Mouse (Mus musculus): ENCODE measurements around the gene Ndnf. TPM values are rescaled to one million over a fixed set of nuclear protein-coding genes. Genes with fewer than 3 reads are reported as not detected.
A peak's percentile ranks its signal among the peaks of the same experiment; 100 is the strongest.

Gene Ndnf
- 0.43 TPM in 1 of 2 replicates, not detected in the other for polyA plus RNA-seq (2011; ENCODE audit: insufficient read depth, insufficient read length, low read depth, missing spikeins)

DNA sequence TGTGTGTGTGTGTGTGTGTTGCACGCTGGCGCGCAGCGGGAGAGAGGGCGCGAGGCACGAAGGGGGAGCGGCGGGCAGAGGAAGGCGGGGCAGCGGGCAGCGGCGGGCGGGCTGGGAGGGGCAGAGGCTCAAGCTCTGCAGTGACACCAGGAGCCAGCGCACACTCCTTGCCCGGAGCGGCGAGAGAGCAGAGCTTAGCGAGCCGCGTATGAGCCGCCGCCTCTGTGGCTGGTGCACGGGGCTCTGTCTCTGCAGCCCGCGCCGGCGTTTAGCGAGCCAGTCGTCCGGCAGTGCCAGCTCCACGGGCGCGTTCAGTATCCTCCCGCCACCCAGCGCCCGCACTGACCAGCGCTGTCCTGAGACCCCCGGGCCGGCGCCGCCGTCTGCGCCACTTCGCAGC lies at the start of gene Ndnf:
Gene Ndnf (plus strand): TSS at position 140 of the 400 bp plus-strand sequence.
- H3K9ac ChIP-seq (ENCODE audit: low read depth, poor library complexity, severe bottlenecking) = peak within 1 kb of the TSS; percentile 31; the same call in 1 of the 2 replicates
- H3K27ac ChIP-seq (ENCODE audit: insufficient read depth, low read length) = no peak within 1 kb of the TSS
- no peaks in the 10 kb centered on the region for H3K36me3 ChIP-seq (ENCODE audit: control insufficient read depth, insufficient read depth, low read length, poor library complexity, severe bottlenecking)
- H3K27me3 ChIP-seq (ENCODE audit: control insufficient read depth, insufficient read depth, low read length, poor library complexity, severe bottlenecking) = peaks cover 16% of the 10 kb centered on the region
- H3K4me1 ChIP-seq (ENCODE audit: control insufficient read depth, insufficient read depth, low read length) = no peaks in the 10 kb centered on the region
- H3K4me3 ChIP-seq (ENCODE audit: low read depth, low read length) = peak within 1 kb of the TSS; percentile 73
- H3K9me3 ChIP-seq (replicated peaks; ENCODE audit: control insufficient read depth, insufficient read depth, low read length, poor library complexity, severe bottlenecking) = no peaks in the 10 kb centered on the region
- TF ChIP-seq CTCF (IDR thresholded peaks at IDR 0.05; ENCODE audit: low read depth, low read length) = no peak
- no peak for TF ChIP-seq POLR2A (IDR thresholded peaks at IDR 0.05; ENCODE audit: insufficient read depth, low read length)

DNA sequence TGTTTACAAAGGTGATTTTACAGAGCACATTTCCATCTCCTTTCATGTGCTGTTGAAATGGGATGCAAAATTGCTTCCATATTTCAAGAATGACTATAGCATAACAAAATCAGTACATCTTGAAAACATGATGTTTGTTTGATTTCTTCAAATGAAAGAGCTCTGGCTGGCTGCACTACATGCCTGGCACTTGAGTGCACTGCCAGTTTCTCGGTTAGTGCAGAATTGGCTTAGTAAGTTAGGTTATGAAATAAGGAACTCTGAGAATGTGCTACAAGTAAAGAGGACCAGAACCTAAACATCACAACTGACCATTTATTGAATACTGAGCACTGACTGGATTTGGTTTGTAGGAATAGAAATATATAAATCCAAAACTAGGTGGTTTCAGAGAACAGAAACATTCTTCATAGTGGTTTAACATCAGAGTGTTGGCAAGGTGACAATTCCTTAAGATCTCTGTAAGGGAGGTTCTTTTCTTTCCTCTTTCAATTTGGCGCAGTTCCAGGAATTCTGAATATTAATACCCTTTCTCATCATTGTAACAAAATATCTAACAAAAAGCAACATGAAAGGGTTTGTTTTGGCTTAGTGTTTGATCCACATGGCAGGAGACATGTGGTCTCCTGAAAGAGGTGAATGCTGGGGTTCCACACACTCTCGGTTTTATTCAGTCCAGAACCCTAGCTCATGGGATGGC lies 48.2 kb upstream of the Ndnf start:
- H3K36me3 ChIP-seq (ENCODE audit: control insufficient read depth, insufficient read depth, low read length, poor library complexity, severe bottlenecking) = no peaks in the 10 kb centered on the region
- TF ChIP-seq POLR2A (IDR thresholded peaks at IDR 0.05; ENCODE audit: insufficient read depth, low read length) (no peak), CTCF (IDR thresholded peaks at IDR 0.05; ENCODE audit: low read depth, low read length) (no peak), EP300 (IDR thresholded peaks at IDR 0.05; ENCODE audit: insufficient read depth, low read depth, low read length) (no peak)
- H3K27me3 ChIP-seq (ENCODE audit: control insufficient read depth, insufficient read depth, low read length, poor library complexity, severe bottlenecking) = no peaks in the 10 kb centered on the region

DNA sequence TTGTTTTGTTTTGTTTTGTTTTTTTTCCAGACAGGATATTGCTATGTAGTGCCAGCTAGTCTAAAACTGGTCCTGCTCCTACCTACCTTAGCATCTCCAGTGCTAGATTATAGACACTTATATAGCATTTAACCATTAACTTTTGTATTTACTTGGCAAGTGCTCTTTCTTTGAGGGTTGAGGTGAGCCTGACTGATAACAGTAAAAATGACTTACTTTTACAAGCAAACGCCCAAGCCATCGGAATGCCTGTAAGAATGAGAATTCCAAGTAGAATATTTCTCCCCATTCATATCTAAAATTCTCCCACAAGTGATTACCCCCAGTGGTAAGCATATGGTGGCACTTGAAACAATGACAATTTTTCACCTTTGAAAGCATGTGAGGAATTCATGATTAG lies 40.8 kb upstream of the Ndnf start:
- Histone ChIP-seq H3K4me1 (ENCODE audit: control insufficient read depth, insufficient read depth, low read length) (no peaks in the 10 kb centered on the region), H3K27ac (ENCODE audit: insufficient read depth, low read length) (no peak overlapping the region), H3K36me3 (ENCODE audit: control insufficient read depth, insufficient read depth, low read length, poor library complexity, severe bottlenecking) (no peaks in the 10 kb centered on the region), H3K4me3 (ENCODE audit: low read depth, low read length) (no peak overlapping the region), H3K9ac (ENCODE audit: low read depth, poor library complexity, severe bottlenecking) (no peak overlapping the region), H3K9me3 (replicated peaks; ENCODE audit: control insufficient read depth, insufficient read depth, low read length, poor library complexity, severe bottlenecking) (0 out of 2 replicates have a peak, but pooled peaks cover 7% of the 10 kb centered on the region), H3K27me3 (ENCODE audit: control insufficient read depth, insufficient read depth, low read length, poor library complexity, severe bottlenecking) (no peaks in the 10 kb centered on the region)
- no peak for TF ChIP-seq POLR2A (IDR thresholded peaks at IDR 0.05; ENCODE audit: insufficient read depth, low read length)
- no peak for TF ChIP-seq CTCF (IDR thresholded peaks at IDR 0.05; ENCODE audit: low read depth, low read length)
- TF ChIP-seq EP300 (IDR thresholded peaks at IDR 0.05; ENCODE audit: insufficient read depth, low read depth, low read length) = no peak

More for the DNA sequence above, 48.2 kb upstream of the Ndnf start:
- Histone ChIP-seq H3K27ac (ENCODE audit: insufficient read depth, low read length) (no peak overlapping the region), H3K4me1 (ENCODE audit: control insufficient read depth, insufficient read depth, low read length) (no peaks in the 10 kb centered on the region), H3K4me3 (ENCODE audit: low read depth, low read length) (no peak overlapping the region), H3K9ac (ENCODE audit: low read depth, poor library complexity, severe bottlenecking) (no peak overlapping the region), H3K9me3 (replicated peaks; ENCODE audit: control insufficient read depth, insufficient read depth, low read length, poor library complexity, severe bottlenecking) (no peaks in the 10 kb centered on the region)

DNA sequence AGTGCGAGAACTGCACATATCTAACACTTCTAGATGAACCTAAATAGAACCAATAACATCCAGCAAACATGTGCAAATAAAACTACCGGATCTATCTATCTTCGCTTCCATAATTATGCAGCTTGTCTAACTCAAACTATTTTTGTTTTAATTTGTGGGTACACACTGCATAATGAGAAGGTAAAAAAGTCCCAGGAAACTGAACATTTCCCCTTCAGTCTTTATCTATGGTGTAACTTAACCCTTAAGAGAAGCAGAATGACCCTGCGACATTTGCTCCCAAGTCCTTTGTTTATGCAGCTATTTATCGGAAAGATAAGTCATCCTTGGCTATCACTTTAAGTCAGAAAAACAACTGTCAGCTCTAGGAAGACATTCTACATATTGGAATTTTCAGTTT lies 39.2 kb upstream of the Ndnf start:
- Histone ChIP-seq H3K27me3 (ENCODE audit: control insufficient read depth, insufficient read depth, low read length, poor library complexity, severe bottlenecking) (no peaks in the 10 kb centered on the region), H3K9me3 (replicated peaks; ENCODE audit: control insufficient read depth, insufficient read depth, low read length, poor library complexity, severe bottlenecking) (peaks cover 17% of the 10 kb centered on the region; the same call in 1 of the 2 replicates), H3K36me3 (ENCODE audit: control insufficient read depth, insufficient read depth, low read length, poor library complexity, severe bottlenecking) (no peaks in the 10 kb centered on the region), H3K4me3 (ENCODE audit: low read depth, low read length) (no peak overlapping the region), H3K9ac (ENCODE audit: low read depth, poor library complexity, severe bottlenecking) (no peak overlapping the region), H3K27ac (ENCODE audit: insufficient read depth, low read length) (no peak overlapping the region), H3K4me1 (ENCODE audit: control insufficient read depth, insufficient read depth, low read length) (no peaks in the 10 kb centered on the region)
- TF ChIP-seq CTCF (IDR thresholded peaks at IDR 0.05; ENCODE audit: low read depth, low read length) (no peak), EP300 (IDR thresholded peaks at IDR 0.05; ENCODE audit: insufficient read depth, low read depth, low read length) (no peak), POLR2A (IDR thresholded peaks at IDR 0.05; ENCODE audit: insufficient read depth, low read length) (no peak)

DNA sequence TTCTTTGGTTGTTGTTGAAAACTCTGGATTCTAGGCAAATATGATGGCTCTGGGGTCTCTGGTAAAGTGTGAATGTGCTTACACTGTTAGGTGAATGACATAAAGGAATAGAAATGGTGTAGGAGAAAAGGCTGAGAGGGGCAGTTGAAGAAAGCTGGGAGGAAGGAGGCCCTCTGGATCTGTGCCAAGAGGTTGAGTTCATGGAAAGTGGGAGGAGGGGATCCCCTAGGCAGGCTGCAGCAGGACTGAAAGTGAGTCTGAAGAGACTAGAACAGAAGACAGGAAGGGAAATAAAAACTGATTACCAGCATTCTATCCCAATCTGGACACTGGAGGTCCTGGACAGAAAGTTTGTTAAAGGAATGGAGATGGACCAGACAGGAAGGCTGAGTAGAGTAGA lies 29.0 kb upstream of the Ndnf start:
- TF ChIP-seq EP300 (IDR thresholded peaks at IDR 0.05; ENCODE audit: insufficient read depth, low read depth, low read length) = no peak
- TF ChIP-seq POLR2A (IDR thresholded peaks at IDR 0.05; ENCODE audit: insufficient read depth, low read length) = no peak
- TF ChIP-seq CTCF (IDR thresholded peaks at IDR 0.05; ENCODE audit: low read depth, low read length) = no peak
- H3K4me3 ChIP-seq (ENCODE audit: low read depth, low read length) = no peak overlapping the region
- no peak overlapping the region for H3K27ac ChIP-seq (ENCODE audit: insufficient read depth, low read length)
- H3K9me3 ChIP-seq (replicated peaks; ENCODE audit: control insufficient read depth, insufficient read depth, low read length, poor library complexity, severe bottlenecking) = peaks cover 6% of the 10 kb centered on the region; the same call in 1 of the 2 replicates
- no peaks in the 10 kb centered on the region for H3K4me1 ChIP-seq (ENCODE audit: control insufficient read depth, insufficient read depth, low read length)
- H3K27me3 ChIP-seq (ENCODE audit: control insufficient read depth, insufficient read depth, low read length, poor library complexity, severe bottlenecking) = no peaks in the 10 kb centered on the region
- H3K9ac ChIP-seq (ENCODE audit: low read depth, poor library complexity, severe bottlenecking) = no peak overlapping the region
- H3K36me3 ChIP-seq (ENCODE audit: control insufficient read depth, insufficient read depth, low read length, poor library complexity, severe bottlenecking) = no peaks in the 10 kb centered on the region

GRCm38 (mm10) chr6:65644110-65644509 lies 27.3 kb upstream of the Ndnf start:
- H3K9me3 ChIP-seq (replicated peaks; ENCODE audit: control insufficient read depth, insufficient read depth, low read length, poor library complexity, severe bottlenecking) = no peaks in the 10 kb centered on the region; the same call in 1 of the 2 replicates
- no peak overlapping the region for H3K27ac ChIP-seq (ENCODE audit: insufficient read depth, low read length)
- no peak overlapping the region for H3K9ac ChIP-seq (ENCODE audit: low read depth, poor library complexity, severe bottlenecking)
- no peak overlapping the region for H3K4me3 ChIP-seq (ENCODE audit: low read depth, low read length)
- no peaks in the 10 kb centered on the region for H3K4me1 ChIP-seq (ENCODE audit: control insufficient read depth, insufficient read depth, low read length)
- no peak for TF ChIP-seq POLR2A (IDR thresholded peaks at IDR 0.05; ENCODE audit: insufficient read depth, low read length)
- no peak for TF ChIP-seq EP300 (IDR thresholded peaks at IDR 0.05; ENCODE audit: insufficient read depth, low read depth, low read length)
- TF ChIP-seq CTCF (IDR thresholded peaks at IDR 0.05; ENCODE audit: low read depth, low read length) = no peak
- H3K36me3 ChIP-seq (ENCODE audit: control insufficient read depth, insufficient read depth, low read length, poor library complexity, severe bottlenecking) = no peaks in the 10 kb centered on the region
- no peaks in the 10 kb centered on the region for H3K27me3 ChIP-seq (ENCODE audit: control insufficient read depth, insufficient read depth, low read length, poor library complexity, severe bottlenecking)

Data from ES-Bruce4 (cell line).